Mouse (Mus musculus) G1E (cell line): ENCODE results near the gene Btbd11.

Source experiments
- CTCF ChIP-seq: IDR thresholded peaks from 2 replicates; pipeline ENCODE4 v1.5.1; 2012; ENCODE audit warnings: low read depth, low read length, inconsistent platforms, mixed read lengths
- GATA1 ChIP-seq: IDR thresholded peaks from 2 replicates; pipeline ENCODE4 v1.6.1; 2012; ENCODE audit warnings: borderline replicate concordance, low read length, inconsistent platforms, mixed read lengths

- no peak for TF ChIP-seq CTCF
- no peak for TF ChIP-seq GATA1
Measured at GRCm38 (mm10) chr10:85445891-85446290, 59.3 kb downstream of the Btbd11 start.
